Mouse (Mus musculus) erythroblast, embryonic 14.5 days (primary cell): ENCODE measurements around the gene S1pr4.

ENCODE experiments used
- GATA1 ChIP-seq: IDR thresholded peaks from 2 replicates; pipeline ENCODE4 v1.6.1; 2012; ENCODE audit warnings: low read length, inconsistent platforms, mixed read lengths
- TAL1 ChIP-seq: IDR thresholded peaks from 3 replicates; pipeline ENCODE4 v1.6.1; 2012; ENCODE audit warnings: low read length, inconsistent platforms, mixed read lengths

DNA sequence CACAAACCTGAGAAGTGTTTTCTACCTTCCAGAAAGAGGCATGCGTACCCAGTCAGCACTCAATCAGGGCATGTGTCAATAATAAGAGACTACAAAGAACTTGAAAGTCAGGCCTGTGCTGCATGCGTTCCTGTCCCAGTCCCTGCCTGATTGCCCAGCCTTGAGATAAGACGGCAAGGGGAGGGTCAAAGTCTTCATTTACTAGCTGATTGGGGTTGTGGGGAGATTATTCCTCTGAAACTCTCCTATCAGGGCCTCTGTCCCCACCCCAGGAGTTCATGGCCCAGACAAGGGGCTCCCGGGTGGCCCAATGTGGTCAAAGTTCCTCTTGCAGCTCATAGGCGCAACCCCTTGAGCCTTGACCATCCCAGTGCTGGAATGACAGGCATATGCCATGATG is 46.4 kb upstream of the S1pr4 start:
- TF ChIP-seq TAL1, result no peak
- peak; percentile 25; the same call in 1 of the 2 replicates for TF ChIP-seq GATA1
